Mouse (Mus musculus): ENCODE data around the gene Nfkb2. TPM values are rescaled to one million over a fixed set of nuclear protein-coding genes. Genes with fewer than 3 reads are reported as not detected.

Gene Nfkb2
- 0.46 TPM for polyA plus RNA-seq (2014; fragmentation: Illumina TruSeq; extraction: RNeasy Lipid Tissue Mini Kit (QIAGEN cat#74804))

GRCm38 (mm10) chr19:46304216-46304841 lies at the start of gene Nfkb2:
TSS of gene Nfkb2 (plus strand) at chr19:46304320.

GRCm38 (mm10) chr19:46326756-46327305 lies 22.7 kb downstream of the Nfkb2 start, which contains the start of gene Psd:
TSS of gene Psd (minus strand) at chr19:46327156.

GRCm38 (mm10) chr19:46328081-46329030 lies 24.2 kb downstream of the Nfkb2 start, which contains the start of gene Fbxl15:
TSS of gene Fbxl15 (plus strand) at chr19:46328184.

GRCm38 (mm10) chr19:46338331-46338936 lies 34.3 kb downstream of the Nfkb2 start, which contains the start of gene Cuedc2:
TSS of gene Cuedc2 (minus strand) at chr19:46338702.

GRCm38 (mm10) chr19:46350168-46350932 lies 46.2 kb downstream of the Nfkb2 start, which contains the start of gene 2310034G01Rik:
TSS of gene 2310034G01Rik (minus strand) at chr19:46350302.

Other genes with a start within 250 kb of the Nfkb2 start
- gene Nolc1, start 228.5 kb upstream of the Nfkb2 start, polyA plus RNA-seq (2014; fragmentation: Illumina TruSeq; extraction: RNeasy Lipid Tissue Mini Kit (QIAGEN cat#74804)), result 18.9 TPM
- not detected for gene Elovl3, start 172.4 kb upstream of the Nfkb2 start, polyA plus RNA-seq (2014; fragmentation: Illumina TruSeq; extraction: RNeasy Lipid Tissue Mini Kit (QIAGEN cat#74804))
- not detected for gene Pitx3, start 156.0 kb upstream of the Nfkb2 start, polyA plus RNA-seq (2014; fragmentation: Illumina TruSeq; extraction: RNeasy Lipid Tissue Mini Kit (QIAGEN cat#74804))
- 27.3 TPM for gene Gbf1, start 151.8 kb upstream of the Nfkb2 start, polyA plus RNA-seq (2014; fragmentation: Illumina TruSeq; extraction: RNeasy Lipid Tissue Mini Kit (QIAGEN cat#74804))
- gene Psd, start 22.8 kb downstream of the Nfkb2 start, polyA plus RNA-seq (2014; fragmentation: Illumina TruSeq; extraction: RNeasy Lipid Tissue Mini Kit (QIAGEN cat#74804)), result 3.6 TPM
- not detected for gene Fbxl15, start 23.9 kb downstream of the Nfkb2 start, polyA plus RNA-seq (2014; fragmentation: Illumina TruSeq; extraction: RNeasy Lipid Tissue Mini Kit (QIAGEN cat#74804))
- 2.9 TPM for gene Cuedc2, start 34.4 kb downstream of the Nfkb2 start, polyA plus RNA-seq (2014; fragmentation: Illumina TruSeq; extraction: RNeasy Lipid Tissue Mini Kit (QIAGEN cat#74804))
- 0.46 TPM for gene Mfsd13a, start 36.8 kb downstream of the Nfkb2 start, polyA plus RNA-seq (2014; fragmentation: Illumina TruSeq; extraction: RNeasy Lipid Tissue Mini Kit (QIAGEN cat#74804))
- 1.5 TPM for gene 2310034G01Rik, start 46.0 kb downstream of the Nfkb2 start, polyA plus RNA-seq (2014; fragmentation: Illumina TruSeq; extraction: RNeasy Lipid Tissue Mini Kit (QIAGEN cat#74804))
- 35.6 TPM for gene Actr1a, start 91.4 kb downstream of the Nfkb2 start, polyA plus RNA-seq (2014; fragmentation: Illumina TruSeq; extraction: RNeasy Lipid Tissue Mini Kit (QIAGEN cat#74804))
- gene Sufu, start 92.6 kb downstream of the Nfkb2 start, polyA plus RNA-seq (2014; fragmentation: Illumina TruSeq; extraction: RNeasy Lipid Tissue Mini Kit (QIAGEN cat#74804)), result 8.0 TPM
- gene Trim8, start 197.4 kb downstream of the Nfkb2 start, polyA plus RNA-seq (2014; fragmentation: Illumina TruSeq; extraction: RNeasy Lipid Tissue Mini Kit (QIAGEN cat#74804)), result 10.9 TPM

Data from ovary, adult 10 weeks (tissue).